Mouse (Mus musculus) urinary bladder, postnatal 4 days (tissue): ENCODE measurements around the gene Gid8.

Experiments used
- DNase-seq, 2 experiments: peaks; one replicate each; pipeline ENCODE4 v3.0.0; 2021 to 2022; ENCODE audit warnings: low spot score in 2 of 2

Gid8 gene

DNA sequence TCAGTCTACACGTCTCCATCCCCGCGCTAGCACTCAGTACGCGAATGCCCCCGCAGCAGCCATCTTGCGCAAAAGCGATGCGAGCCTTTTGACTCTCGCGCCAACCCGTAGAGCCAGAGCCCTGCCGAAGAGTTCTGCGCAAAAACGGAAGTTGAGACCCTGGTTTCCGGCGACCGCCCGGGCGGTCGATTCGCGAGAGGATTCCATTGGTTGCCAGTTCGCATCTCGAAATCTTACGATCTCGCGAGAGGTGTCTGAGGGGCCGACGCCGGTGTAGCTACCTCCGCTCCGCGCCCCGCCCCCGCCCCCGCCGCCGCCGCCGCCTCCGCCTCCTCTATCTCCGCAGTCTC, at the start of gene Gid8, which contains the start of gene Dido1:
Gid8 (plus strand) TSS at position 195 of the 350 bp plus-strand sequence.
Dido1 (minus strand) TSS at position 77 of the 350 bp plus-strand sequence.
- DNase-seq, result peak; percentile 93 to 94

DNA sequence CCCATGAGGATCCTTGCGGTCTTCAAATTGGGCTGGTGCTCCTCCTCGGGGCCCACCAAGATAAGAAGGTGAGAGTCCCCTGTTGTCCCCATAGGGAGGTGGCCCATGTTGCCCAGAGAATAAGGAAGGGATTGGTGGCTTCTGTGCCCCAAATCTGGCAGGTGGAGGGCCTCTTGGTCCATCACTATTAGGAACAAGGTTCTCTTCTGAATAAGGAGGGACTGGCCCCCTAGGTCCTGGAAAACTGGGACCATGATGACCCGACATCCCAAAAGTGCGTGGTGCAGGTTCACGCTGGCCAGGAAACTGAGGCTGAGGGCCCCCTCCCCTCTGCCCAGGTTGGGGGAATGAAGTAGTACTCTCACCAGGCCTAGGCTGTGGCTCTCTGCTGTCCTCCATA, 49.4 kb upstream of the Gid8 start:
- DNase-seq, result peak in 1 of 2 experiments; percentile 35

DNA sequence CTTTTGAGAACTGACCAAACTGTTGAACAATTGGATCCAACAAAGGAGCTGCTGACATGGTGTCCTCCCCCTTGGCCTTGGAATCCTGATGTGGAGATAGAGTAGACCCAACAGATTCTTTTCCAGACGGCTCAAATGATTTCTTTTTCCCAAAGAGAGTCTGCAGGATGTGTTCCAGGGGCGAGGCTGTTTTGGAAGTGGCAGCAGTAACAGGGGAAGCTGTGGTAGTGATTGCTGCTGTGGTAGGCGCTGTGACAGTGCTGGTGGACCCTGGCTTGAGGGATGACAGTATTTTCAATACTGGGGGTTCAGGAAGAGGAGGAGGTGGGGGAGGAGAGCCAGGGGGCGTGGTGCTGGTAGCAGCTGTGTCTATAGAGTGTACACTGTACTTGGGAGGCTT, 47.9 kb upstream of the Gid8 start:
- no peak for DNase-seq

DNA sequence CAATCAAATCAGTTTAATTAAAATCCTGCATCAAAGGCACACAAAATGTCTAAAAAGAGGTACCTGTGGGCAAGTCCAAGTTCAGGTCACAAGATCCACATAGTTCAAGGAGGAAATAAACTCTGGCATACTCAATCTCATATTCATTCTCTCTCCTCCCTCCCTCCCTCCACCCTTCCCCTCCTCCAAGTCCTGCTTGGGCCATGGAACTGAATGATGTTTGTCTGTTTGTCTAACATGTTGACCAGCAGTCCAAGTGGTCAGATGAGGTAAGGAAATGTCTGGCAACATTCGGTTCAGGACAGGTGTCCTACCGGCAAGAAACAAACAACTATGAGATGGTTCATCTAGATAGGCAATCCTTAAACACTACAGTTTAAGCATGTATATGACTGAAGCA, 33.2 kb upstream of the Gid8 start:
- DNase-seq, result no peak

DNA sequence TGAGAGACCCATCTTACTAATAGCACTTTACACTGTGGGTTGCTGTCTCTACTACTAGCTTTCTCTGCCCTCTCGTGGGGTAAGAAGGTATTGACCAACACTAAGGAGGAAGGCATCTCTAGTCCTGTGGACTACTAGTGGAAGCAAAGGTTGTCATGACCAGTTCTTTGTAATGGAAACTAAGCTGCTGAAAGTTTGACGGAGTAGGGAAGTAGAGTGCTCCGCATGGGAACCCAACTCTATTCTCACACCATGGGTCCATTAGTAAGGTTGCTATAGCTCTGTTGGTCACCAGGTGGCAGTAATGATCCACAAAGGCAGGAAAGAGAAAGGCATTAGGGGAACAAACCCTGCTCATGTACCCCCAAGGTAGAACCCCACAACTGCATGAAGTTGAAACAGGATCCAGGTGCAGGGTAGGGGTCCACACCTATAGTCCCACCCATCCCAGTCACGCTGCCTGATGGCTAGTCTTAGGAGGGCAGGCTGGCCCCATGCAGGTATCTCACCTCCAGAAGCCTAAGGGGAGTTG, 31.2 kb upstream of the Gid8 start:
- DNase-seq, result peak in 1 of 2 experiments; percentile 42

DNA sequence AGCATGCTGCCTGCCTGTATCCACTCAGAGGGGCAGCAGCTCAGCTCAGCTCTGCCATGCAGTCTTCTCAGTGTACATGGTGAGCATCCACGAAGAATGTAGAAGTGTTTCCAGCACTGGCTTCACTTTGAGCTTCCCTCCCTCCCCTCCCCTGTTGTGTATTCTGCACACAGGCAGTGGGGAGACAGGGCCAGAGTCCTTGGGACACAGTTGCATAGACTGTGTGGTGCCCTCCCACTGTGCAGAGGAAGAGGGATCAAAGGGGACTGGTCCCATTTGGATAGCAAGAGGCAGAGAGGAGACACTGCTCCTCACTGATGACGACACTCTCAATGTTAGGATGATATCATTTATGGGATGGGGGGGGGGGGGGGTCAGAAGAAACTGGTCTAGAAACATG, 28.7 kb upstream of the Gid8 start:
- DNase-seq, result no peak

DNA sequence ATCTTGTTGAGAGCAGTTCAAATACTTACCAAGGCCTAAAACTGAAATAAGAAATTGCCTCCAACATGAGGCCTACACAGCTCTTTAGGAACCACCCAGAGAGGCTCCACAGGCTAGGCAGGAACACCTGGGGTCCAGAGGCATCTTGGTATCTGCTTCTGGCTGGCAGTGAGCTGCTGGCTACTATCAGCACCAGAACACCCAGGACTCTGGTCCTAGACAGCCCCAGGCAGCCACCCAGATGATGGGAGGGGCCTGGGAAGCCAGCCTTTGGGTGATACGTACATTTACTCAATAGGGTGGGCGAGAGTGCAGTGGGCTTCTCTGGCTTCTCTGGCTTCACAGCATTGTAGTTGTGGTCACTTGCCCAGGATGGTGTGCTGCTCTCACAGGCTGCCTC, 26.4 kb upstream of the Gid8 start:
- DNase-seq, result no peak

DNA sequence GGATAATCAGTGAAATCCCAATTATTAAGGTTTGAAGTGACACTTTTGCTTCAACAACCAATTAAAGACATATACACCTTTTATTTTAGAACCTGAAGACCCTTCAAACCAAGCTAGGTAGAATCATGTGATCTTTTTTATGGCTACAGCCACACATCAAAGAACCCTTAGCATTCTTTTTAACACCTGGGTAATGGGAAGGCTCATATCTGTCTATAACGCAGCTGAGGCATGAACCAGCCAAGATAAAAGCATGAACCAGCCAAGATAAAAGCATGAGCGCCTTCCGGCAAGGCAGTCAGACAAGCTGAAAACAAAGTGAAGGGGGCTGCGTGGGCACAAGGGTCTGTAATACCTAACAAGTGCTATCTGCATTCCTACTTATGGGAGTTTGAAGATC, 25.9 kb upstream of the Gid8 start:
- DNase-seq, result no peak

DNA sequence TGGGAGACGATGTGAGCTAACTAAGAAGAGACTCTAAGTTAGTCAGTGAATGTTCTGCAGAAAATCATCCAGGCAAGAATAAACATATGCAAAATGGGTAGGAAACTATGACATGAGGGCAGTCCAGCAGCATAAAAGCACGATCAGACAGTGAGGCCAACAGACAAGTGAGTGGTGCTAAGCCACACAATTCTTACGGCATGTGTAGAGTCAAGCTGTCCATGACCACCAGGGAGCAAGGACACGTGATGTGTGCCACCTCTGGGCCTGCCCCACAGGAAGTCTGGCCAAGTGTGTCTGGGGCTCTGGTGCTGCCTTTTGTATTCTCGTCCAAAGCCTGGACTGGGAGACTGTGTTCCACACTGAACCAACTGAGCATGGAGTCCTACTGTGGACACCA, 20.1 kb upstream of the Gid8 start:
- no peak for DNase-seq

DNA sequence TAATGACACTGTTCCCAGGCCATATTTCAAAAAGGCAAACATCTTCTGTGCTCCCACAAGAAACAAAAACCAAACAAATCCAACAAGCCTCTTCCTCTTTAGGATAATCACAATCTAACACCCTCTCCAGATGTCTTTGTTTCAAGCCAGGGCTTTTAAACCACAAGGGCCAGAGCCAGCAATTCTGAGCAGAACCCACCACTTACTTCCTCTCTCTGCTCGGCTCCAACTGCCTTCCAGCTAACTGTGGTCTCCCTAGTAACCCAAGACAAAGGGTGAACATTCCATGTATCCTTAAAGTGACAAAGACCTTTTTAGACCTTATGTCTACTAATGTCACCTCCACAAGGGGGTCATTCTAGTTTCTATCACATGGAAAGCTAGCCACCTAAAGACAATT, 17.3 kb upstream of the Gid8 start:
- DNase-seq, result no peak

DNA sequence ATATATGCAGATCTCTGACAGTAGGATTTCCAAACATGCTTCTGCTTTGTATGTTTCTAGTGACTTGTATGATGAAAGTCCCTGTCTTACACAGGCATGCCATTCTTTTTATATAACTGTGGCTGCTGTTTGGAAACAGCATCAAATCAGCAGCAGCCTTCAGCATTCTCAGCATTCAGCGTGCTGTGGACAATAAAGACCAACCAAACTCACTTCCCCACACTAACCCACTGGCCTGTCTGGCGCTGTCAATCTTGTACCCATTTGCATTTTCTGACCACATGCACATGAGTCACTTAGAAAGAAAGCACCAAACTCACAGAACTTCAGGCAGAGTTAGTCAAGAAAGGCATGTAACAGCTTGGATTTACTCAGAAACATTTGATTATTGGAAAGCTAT, 14.7 kb upstream of the Gid8 start:
- no peak for DNase-seq

DNA sequence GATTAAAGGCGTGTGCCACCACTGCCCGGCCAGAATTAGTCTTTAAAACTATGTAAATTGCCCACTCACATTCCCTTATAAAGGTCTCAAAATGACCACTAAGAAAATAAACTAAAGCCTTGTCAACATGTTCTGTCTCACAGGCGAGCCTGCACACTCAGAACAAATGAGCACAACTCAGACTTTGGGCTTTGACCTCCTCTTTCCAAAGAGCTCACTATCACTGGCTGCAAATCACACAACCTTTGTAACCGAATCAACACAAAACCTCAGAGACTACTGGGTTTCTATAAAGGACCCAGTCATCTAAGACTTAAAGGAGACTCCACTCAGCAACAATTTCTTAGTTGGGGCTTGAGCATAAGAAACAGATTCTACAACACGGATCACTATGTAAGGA, 9.5 kb upstream of the Gid8 start:
- DNase-seq, result no peak

DNA sequence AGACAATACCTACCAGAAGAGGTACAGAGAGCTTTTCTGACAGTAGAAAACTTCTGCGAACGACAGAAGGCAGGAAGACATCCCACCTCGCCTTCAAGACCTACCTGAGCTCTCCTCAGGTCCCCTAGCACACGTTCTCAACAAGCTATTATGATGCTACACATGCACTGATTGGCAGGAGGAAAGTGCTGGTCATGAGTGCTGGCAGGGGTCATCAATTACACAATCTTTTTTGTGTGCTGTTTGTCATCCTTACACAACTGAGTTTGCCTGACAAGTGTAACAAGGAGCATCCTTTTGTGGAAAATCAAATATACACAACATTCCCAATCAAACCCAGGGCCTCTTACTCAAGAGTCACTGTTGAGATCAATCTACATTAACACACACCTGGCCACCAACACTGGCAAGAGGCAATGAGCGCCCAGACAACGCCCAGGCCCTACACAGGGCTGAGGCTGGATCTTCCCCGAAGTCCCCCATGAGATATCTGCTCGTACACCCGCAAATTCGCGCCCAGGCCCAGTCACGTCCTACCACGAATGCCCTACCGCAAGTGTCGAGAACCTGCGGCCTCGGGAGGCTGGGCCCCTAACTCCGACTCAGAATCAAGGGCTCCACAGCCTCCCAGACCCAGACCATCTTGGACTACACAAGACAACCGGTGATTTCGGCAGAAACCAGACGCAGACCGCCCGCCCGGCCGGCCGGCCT, 8.7 kb upstream of the Gid8 start:
- DNase-seq, result no peak

DNA sequence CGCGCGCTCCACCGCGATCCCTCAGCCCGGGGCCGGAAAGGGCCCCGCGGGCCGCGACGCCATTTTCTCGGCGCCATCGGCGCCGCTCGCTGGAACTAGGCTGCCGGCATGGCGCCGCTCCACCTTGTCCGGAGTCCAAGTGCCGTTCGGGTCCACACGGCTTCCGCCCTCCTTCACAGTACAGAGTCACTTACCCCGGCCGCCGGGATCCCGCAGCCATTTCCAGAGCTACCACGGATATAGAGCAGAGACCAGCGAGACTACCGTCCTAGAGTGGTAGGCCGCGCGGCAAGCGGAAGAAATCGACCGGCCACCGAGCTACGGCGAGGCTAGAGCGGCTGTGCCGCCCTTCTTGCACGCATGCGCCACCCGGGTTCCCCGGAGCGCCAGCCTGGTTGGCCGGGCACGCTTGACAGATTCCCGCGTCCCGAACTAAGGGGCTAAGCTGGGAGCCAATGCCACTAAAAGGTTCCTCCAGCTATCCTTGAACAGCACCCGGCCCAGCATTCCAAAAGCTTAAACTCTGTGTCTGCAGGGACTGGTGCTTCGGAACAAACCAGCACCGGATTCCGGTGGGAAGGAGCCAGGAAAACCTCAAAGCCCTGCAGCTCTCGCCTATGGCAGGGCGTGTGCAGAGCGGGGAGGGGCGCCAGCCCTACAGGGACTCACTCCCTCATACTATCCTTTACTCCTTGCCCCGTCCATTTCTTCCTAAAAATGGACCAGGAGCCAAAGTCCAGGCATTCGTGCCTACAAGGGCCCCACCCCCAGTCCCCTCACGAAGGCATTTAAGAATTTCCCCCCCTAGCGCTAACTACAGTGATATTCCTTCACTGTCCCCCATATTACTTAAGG, 7.9 kb upstream of the Gid8 start:
- DNase-seq, result peak; percentile 88 to 91

DNA sequence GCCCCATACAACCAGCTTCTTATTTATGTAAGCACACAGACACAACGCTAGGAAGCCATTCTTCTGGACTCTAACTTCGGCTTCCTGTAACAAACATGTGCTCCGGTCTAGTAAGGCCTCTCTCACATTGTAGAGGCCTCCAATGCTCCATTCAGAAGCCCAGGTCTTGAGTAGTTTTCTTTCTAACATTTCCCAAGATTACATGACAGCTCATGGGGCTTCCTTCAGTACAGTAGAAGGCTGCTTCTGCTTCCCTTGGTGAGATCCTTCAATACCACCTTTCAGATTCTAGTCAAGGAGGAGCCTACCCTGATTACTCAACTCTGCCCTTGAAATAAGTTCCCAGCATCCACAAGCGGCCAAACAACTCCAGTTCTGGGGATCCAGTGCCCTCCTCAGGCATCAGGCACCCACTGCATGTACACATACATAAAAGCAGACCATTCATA, 7.2 kb upstream of the Gid8 start:
- no peak for DNase-seq

DNA sequence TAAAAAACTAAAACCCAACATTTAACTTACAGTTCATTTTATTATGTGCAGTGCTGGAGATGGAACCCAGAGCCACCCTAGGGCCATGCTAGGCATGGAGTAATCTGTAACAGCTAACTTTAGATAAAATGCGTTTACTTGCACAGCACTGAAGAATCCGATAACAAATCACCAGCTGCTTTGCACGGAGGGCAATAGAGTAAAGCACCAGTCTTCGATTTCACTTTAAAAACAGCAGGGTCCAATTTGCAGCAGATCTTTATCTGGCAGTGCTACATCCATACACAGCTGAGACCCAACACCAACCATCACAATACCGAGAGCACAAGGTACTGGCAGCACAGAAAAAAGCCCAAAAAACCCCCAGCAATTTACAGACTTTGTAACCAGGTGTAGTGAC, 6.7 kb upstream of the Gid8 start:
- DNase-seq, result no peak

DNA sequence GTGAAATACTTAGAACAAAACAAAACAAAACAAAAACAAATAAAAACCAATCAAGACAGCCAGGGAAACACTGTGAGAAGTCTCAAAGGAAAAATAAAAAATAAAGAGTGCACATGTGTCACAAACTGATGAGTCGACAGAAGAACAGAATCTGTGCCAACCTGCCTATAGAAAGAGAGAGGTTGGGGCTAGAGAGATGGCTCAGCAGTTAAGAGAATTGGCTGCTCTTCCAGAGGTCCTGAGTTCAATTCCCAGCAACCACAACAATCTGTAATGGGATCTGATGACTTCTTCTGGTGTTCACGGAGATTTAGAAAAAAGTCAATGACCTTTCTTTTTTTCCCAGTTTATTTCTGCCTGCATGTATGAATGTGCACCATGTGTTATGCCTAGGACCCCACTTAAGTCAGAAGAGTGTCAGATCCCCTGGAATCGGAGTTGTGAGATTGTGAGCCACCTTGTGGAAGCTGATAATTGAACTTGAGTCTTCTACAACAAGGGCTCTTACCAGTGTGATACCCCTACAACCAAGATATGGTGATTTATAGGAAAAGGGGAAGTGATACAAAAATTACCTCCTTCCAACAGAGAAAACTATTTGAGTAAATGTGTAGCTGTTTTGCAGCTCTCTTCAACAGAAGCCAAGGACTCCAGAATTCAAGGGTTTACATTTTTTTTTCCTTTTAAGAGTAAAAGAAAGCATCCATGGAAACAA, 6.1 kb upstream of the Gid8 start:
- no peak for DNase-seq

DNA sequence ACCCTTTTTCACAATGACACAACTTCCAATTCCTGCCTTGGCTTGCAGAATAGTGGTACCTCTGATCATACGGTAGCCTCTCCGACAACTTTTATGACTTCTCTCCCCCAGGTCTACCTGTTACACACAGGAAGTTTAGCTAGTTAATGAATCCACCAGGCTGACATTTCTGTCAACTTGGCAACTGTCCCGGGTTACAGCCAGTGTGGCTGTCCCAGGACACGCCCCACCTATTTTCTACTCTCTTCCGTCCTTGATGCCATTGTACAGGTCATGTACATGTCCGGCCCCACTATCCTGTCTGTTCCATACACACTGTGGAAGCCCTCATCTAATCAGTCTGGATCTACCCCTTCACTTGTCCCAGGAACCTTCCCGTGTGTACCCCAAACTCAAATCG, 5.3 kb upstream of the Gid8 start:
- no peak for DNase-seq

DNA sequence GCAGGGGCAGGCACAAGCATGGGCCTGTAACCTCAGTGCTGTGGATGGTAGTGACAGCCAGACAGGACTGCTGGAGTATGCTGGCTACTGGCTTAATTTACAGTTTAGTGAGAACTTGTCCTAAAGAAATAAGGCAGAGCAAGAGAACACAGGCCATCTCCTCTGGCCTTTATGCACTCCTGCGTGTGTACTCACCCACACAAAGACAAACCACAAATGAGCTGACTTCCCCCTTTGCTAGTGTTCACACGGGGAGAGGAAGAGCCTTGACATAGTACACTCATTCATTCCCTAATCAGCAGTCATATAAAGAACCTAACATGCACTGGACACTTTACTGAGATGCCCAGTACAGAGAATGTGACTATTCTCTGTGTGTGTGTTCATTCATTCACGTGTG, 4.9 kb upstream of the Gid8 start:
- no peak for DNase-seq

DNA sequence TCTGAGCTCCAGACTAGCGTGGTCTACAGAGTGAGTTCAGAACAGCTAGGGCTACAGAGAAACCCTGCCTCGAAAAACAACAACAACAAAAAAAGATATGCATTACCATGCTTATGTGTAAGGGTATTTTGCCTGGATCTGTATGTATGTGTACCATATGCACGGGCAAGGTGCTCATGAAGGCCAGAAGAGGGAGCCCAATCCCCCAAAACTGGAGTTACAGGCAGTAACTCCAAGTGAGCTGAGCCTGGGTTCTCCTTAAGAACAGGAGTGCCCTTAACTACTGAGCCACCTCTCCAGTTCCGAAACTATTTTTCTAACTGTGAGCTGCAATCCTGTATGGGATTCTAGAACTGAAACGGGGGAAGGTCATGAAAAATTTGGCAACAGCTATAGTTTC, 3.9 kb upstream of the Gid8 start:
- DNase-seq, result no peak

DNA sequence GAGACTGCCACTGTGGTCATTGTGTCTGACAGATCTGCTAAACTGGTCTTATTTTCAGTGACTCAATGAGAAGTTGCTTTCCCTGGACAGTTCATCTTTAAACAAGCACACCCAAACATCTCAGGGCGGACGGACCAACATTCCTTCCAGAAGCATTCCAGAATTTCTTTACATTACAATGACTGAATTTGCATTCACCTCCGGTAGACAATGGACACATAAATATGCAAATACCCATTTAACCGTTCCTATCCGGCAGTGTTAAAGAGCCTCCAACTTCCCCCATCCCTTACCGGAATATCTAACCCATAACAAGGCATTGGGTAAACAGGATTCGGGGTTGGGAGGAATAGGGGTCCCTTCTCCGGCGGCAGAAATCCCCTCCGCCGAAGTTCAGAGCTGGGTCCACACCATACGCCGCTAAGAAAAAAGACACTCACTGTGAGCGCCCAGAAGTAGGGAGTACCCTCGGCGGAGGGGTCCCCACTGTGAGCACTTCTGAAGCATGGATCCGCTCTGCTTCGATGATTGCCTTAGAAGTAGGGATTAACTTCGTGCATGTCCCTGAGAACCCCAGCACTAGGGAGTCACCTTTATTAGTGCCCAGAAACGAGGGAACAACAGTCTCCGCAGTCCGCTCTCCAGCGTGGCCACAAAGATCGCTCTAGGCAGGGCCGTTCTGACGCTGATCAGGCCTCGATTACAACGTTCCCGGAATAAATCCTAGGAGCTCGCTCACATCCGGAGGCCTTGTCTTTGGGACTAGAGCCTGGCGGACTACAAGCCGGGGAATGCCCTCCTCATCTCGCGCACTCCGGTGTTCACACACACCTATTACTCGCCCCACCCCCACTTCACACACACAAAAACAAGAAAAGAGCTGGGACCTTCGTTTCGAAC, 644 bp upstream of the Gid8 start:
- DNase-seq, result no peak
